Mouse (Mus musculus) embryo, embryonic 9.5 days (tissue): ENCODE results near the gene Asf1b.
"Not testable (repeated sequence)": the region's sequence is repeated elsewhere in the genome, so short reads cannot be mapped to it uniquely, and the experiment has no call there.

ENCODE experiments used
- DNase-seq: peaks from one replicate; pipeline ENCODE4 v3.0.0-alpha.2; 2017; ENCODE audit errors: extremely low spot score

The Asf1b gene

DNA sequence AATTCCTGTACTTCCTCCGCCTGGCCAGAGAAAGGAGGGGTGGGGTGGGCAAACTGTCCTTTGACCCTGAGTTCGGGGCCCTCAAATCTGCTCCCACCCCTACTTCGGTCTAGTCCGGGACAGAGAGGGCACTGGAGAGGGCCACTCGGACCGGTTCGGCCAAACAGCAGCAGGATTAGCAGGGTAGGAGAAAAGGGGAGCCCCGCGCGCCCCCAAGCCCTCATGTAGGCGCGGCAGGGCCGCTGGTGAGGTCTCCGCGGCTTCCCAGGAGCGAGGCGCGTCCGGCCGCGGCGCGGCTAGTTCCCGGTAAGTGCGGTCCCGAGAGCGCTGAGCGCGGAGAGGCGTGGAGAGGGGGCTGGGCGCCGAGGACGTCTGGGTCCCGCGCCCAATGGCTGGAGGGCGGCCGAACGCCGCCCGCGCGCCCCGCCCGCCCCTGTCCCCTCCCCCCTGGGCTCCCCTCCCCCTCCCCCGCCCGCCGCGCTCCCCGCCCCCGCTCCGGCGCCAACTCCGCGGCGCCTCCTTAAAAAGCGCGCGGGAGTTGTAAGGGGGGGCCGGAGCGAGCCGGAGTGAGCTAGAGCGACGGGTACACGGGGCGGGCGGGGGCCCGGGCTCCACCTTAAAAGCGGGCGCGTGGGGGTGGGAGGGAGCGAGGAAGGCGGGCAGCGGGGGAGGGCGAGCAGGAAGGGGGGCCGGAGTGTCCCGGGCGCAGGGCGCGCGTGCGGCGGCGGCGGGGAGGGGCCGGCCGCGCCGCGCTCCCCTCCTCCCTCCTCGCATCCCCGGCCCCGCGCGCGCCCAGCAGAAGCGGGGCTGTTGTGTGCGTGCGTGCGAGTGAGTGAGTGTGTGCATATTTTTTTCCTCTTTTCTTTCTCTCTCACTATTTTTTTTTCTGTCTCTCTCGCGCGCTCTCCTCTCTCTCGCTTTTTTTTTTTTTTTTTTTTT lies 41.5 kb downstream of the Asf1b start:
- DNase-seq, result peak; percentile 90

- peak; percentile 60 for DNase-seq
These were observed 42.3 kb downstream of the Asf1b start, which contains the start of gene Samd1 for GRCm38 (mm10) chr8:83997511-83998141. Gene Samd1 (plus strand): TSS chr8:83997672.

GRCm38 (mm10) chr8:83998231-83999056 lies 43.1 kb downstream of the Asf1b start:
- peak; percentile 72 for DNase-seq

- DNase-seq, result no peak
These were observed 43.9 kb downstream of the Asf1b start for GRCm38 (mm10) chr8:83999057-83999705.

- DNase-seq, result no peak
These were observed 44.5 kb downstream of the Asf1b start for GRCm38 (mm10) chr8:83999825-84000224.

DNA sequence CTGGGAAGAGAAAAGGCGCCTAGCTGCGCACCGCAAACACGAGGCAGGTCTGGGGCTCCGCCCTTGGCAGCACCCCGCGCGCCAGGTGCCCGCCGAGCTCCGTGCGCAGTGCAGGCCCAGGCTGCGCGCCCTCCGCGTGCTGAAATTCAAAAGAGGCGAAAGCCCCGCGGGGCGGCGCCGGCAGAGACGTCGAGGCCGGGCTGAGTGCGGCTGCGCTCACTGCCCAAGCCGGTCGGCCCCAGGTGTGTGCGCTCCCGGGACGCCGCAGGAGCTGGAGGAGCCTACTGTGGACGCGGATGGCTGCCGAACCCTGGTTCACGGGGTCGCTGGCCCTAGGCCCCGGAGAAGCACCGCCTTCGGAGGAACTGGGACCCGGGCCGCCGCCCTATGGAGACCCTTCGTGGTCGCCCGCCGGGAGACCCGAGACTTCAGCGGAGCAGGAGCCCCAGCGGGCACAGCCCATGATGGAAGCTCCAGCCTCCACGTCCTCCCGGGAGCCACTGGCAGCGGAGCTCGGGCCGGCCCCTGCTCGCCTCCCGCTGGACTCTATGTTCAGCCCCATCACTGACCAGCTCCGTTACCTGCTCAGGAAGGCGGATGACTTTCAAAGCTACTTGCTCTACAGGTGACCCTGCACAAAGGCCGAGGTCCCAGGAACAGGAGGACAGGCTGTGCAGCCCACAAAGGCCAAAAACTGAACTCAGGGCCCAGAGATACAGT lies 46.1 kb downstream of the Asf1b start, which contains the start of gene 1700067K01Rik:
TSS of gene 1700067K01Rik (plus strand) at position 222 of the 720 bp plus-strand sequence.
- no peak for DNase-seq

GRCm38 (mm10) chr8:84002957-84003611 lies 47.8 kb downstream of the Asf1b start:
- no peak for DNase-seq

DNA sequence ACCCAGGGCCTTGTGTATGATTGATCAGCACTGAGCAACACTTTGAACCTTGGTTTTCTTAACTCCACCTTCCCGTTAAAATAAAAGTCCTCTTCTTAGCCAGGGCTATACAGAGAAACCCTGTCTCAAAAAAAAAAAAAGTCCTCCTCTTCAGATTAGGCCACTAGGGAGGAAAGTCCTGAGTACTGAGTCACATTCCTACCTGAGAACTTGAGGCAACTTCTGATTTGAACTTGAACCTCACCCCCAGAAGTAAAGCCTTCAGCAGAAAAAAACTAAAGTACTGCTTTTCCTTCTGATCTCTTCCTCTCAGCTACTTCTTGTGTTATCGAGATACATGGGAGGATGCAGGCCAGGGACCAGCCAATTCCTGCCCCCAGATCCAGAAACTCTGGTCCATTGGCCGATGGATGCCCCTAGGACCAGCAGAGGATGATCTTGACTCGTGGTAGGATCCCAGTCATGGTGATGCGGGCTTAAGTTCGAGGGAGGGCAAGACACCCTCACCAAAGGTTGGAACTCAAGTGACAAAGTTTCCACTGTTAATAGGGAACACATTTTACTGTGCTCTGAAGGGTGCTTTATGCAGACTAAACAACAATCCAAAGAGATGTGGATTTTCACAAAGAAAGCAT lies 48.4 kb downstream of the Asf1b start:
- no peak for DNase-seq

DNA sequence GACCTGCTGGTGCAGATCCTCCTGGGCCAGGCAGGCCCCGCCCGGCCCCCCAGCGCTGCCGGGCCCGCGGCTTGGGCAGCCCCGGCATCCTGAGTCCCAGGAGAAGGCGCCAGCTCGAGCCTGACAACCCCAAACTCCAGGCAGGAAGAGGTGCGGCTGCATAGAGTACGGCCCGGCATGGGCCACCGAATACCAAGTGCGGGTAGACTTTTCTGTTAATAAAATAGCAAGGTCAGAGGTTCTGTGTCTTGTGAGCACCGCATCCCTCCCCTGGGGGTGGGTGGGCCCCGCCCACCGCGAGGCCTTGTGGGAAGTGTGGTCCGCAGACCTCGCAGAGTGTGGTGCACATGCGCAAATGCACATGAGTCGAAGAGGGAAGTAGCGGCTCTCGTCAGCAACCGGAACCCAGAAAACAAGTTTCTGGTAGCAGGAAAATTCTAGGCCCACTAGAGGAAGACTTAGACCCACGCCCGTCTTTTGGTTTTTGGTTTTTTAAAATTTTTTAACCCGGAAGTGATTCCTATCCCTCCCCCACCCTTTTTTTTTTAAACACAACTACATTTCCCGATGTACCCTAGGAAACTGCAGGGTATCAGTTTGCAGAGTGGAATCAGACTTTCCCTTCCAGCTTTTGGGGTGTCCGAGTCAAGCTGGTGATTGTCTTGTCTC lies 49.4 kb downstream of the Asf1b start:
- peak; percentile 92 for DNase-seq

GRCm38 (mm10) chr8:84005502-84005901 lies 50.2 kb downstream of the Asf1b start:
- DNase-seq, result not testable (repeated sequence)

DNA sequence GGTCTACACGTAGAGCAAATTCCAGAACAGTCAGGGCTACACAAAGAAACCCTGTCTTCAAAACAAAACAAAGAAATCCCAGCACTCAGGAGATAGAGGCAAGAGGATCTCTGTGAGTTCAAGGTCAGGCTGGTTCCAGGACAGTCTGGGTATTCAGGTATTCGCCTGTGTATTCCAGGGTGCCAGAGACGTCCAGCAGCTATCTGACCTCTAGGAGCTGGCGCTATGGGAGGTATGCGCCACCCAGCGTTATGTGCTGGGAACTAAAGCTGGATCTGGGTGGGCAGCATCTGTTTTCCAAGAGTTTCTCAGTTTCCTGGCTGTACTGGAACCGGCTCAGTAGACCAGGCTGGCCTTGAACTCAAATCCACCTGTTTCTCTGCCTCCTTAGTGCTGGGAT lies 53.1 kb downstream of the Asf1b start:
- no peak for DNase-seq

DNA sequence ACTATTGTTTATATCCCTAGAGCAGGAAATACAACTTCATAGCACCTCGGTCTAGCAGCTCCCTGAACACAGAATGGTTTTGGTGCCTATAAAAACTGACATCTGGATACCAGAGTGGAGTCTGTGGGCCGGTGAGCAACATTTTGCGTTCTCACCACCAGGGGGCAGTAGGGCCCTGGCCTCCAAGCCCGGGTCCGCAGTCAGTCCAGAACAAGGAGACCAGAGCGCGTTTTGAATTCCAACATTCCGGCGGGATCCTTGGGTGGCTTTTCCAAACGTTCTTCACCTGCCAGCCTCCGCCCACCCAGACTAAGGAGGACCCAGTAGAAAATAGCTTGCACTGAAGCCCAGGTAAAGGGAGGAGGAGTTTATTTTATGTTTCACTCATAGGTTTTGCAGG lies 54.6 kb downstream of the Asf1b start:
- peak; percentile 87 for DNase-seq

DNA sequence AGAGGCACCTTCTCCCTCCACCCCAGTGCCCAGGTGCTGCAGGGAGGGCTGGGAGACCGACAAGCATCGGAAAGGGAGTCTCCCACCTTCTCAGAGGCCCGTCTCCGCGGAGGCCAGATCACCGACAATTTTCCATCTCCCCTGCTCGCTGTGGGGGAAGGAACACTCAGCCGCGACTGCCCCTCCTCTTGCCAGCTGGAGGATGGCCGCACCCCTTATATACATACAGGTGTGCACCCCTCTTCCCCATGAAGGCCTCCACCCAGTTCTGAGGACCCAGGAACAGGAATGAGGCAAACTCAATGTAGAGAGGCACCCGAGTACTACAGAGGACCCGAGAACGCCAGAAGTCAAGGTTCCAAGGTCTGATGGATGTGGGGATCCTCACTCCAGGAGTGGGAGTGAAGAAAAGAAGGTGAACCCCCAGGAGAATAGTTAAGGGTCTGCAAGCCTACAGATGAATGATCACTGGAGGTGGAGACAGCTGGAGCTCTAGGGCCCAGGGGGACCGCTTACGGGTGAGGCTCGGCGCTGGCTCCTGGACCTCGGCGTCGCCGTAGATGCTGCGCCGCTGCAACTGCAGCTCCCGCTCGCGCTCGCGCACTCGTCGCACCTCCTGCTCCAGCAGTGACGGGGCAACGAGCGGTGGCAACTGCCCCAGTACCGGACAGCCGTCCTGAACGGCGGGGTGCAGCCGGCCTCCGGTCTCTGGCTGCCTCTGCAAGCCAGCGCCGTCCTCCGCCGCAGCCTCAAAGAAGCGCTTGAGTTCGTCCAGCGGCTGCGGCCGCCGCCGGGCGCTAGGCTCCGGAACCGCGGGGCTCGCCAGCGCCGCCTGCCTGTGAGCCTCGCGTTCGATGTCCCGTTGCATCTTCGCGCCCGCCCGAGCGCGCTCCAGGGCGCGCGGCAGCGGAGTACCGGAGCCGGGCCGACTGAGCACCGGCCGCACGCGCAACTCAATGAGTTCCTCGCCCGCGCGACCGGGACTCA lies 55.6 kb downstream of the Asf1b start:
- no peak for DNase-seq

DNA sequence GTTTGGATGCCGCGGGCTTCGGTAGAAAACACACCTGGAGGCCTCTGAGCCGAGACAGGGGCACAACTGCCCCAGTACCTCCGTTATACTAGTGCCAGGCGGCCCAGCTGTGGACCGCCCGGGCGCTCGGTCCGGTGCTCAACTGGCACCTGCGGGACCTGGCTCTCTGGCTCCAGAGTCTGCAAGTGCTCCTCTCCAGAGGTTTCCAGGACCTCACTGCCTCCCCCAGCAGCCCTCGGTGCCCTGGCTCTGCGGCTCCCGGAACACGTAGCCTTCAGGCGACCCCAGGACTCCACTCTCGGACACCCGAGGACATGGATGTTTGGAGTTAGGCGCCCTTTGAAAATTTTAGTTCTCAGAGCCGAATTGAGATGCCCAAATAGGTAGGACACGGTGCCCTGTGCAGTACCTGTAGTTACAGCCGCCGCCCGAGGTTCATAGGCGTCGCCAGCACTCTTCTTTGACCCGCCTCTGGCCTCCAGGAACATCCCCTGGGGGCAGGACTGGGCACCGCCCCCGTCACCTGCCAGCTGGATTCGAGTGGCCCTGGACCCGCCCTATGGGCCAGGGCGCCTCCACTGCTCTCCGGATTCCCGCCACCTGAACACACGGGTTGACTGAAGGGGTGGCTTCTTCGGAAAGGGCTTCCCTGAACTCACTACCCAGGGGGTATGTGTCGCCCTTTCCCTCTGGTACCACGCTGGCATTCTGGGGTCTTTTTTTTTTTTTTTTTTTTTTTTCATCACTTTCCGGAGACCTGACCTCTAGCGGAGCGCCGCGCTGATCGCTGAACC lies 56.6 kb downstream of the Asf1b start, which contains the start of gene 2210011C24Rik:
TSS of gene 2210011C24Rik (minus strand) at position 467 of the 794 bp plus-strand sequence.
- no peak for DNase-seq

- no peak for DNase-seq
These were observed 57.3 kb downstream of the Asf1b start for GRCm38 (mm10) chr8:84012499-84013165.

DNA sequence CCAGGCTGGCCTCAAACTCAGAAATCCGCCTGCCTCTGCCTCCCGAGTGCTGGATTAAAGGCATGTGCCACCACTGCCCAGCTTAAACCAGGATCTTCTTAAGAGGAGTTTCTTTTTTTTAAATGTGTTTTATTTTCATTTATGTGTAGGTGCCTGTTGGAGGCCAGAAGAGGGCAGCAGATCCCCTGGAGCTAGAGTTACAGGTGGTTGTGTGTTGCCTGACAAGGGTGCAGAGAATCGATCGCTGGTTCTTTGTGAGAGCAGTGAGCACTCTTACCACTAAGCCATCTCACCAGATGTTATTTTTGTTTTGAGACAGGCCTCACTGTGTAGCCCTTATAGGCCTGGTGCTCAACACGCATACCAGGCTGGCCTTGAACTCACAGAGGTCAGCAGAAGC lies 60.5 kb downstream of the Asf1b start:
- DNase-seq, result no peak
